Mouse (Mus musculus): ENCODE data around the gene Cd93.

Gene Cd93

GRCm38 (mm10) chr2:148443249-148443958 lies at the start of gene Cd93:
Gene Cd93, minus strand, starts transcription at chr2:148443563.
- DNase-seq (ENCODE audit: low spot score in 2 of 2): peak; percentile 14 to 31

GRCm38 (mm10) chr2:148492108-148492507 lies 48.7 kb upstream of the Cd93 start:
- no peak for DNase-seq (ENCODE audit: low spot score in 2 of 2)

- no peak for DNase-seq (ENCODE audit: low spot score in 2 of 2)
Measured at GRCm38 (mm10) chr2:148490150-148490549, 46.8 kb upstream of the Cd93 start.

GRCm38 (mm10) chr2:148488885-148489284 lies 45.5 kb upstream of the Cd93 start:
- no peak for DNase-seq (ENCODE audit: low spot score in 2 of 2)

GRCm38 (mm10) chr2:148485576-148485975 lies 42.2 kb upstream of the Cd93 start:
- no peak for DNase-seq (ENCODE audit: low spot score in 2 of 2)

GRCm38 (mm10) chr2:148480376-148480775 lies 37.0 kb upstream of the Cd93 start:
- no peak for DNase-seq (ENCODE audit: low spot score in 2 of 2)

- no peak for DNase-seq (ENCODE audit: low spot score in 2 of 2)
Measured at GRCm38 (mm10) chr2:148478141-148478701, 34.9 kb upstream of the Cd93 start.

- DNase-seq (ENCODE audit: low spot score in 2 of 2): no peak
Measured at GRCm38 (mm10) chr2:148477346-148477745, 34.0 kb upstream of the Cd93 start.

- no peak for DNase-seq (ENCODE audit: low spot score in 2 of 2)
Measured at GRCm38 (mm10) chr2:148476576-148476975, 33.2 kb upstream of the Cd93 start.

GRCm38 (mm10) chr2:148475879-148476495 lies 32.6 kb upstream of the Cd93 start:
- no peak for DNase-seq (ENCODE audit: low spot score in 2 of 2)

GRCm38 (mm10) chr2:148469341-148470238 lies 26.2 kb upstream of the Cd93 start:
- DNase-seq (ENCODE audit: low spot score in 2 of 2): no peak

- DNase-seq (ENCODE audit: low spot score in 2 of 2): no peak
Measured at GRCm38 (mm10) chr2:148467921-148468440, 24.6 kb upstream of the Cd93 start.

- DNase-seq (ENCODE audit: low spot score in 2 of 2): no peak
Measured at GRCm38 (mm10) chr2:148455341-148455740, 12.0 kb upstream of the Cd93 start.

- no peak for DNase-seq (ENCODE audit: low spot score in 2 of 2)
Measured at GRCm38 (mm10) chr2:148454014-148454542, 10.7 kb upstream of the Cd93 start.

- no peak for DNase-seq (ENCODE audit: low spot score in 2 of 2)
Measured at GRCm38 (mm10) chr2:148453061-148453460, 9.7 kb upstream of the Cd93 start.

GRCm38 (mm10) chr2:148451498-148451897 lies 8.1 kb upstream of the Cd93 start:
- DNase-seq (ENCODE audit: low spot score in 2 of 2): no peak

- no peak for DNase-seq (ENCODE audit: low spot score in 2 of 2)
Measured at GRCm38 (mm10) chr2:148450616-148451015, 7.3 kb upstream of the Cd93 start.

- no peak for DNase-seq (ENCODE audit: low spot score in 2 of 2)
Measured at GRCm38 (mm10) chr2:148449659-148450058, 6.3 kb upstream of the Cd93 start.

GRCm38 (mm10) chr2:148446446-148446845 lies 3.1 kb upstream of the Cd93 start:
- no peak for DNase-seq (ENCODE audit: low spot score in 2 of 2)

GRCm38 (mm10) chr2:148445616-148446015 lies 2.3 kb upstream of the Cd93 start:
- no peak for DNase-seq (ENCODE audit: low spot score in 2 of 2)

- no peak for DNase-seq (ENCODE audit: low spot score in 2 of 2)
Measured at GRCm38 (mm10) chr2:148444472-148444871, 1.1 kb upstream of the Cd93 start.

- DNase-seq (ENCODE audit: low spot score in 2 of 2): peak in 1 of 2 experiments; percentile 10
Measured at GRCm38 (mm10) chr2:148442710-148443109, 653 bp downstream of the Cd93 start.
